Mouse (Mus musculus): ENCODE measurements around the gene Gimap4. TPM values are rescaled to one million over a fixed set of nuclear protein-coding genes. Genes with fewer than 3 reads are reported as not detected.

The Gimap4 gene
- total RNA-seq, 1 experiment from 2014 or later, result 51.4 TPM

Other genes starting within 250 kb of the Gimap4 start
- 51.0 and 72.4 TPM in 2 replicates for gene Zfp467, start 238.7 kb upstream of the Gimap4 start, total RNA-seq (2021)
- gene Sspo, start 236.3 kb upstream of the Gimap4 start, total RNA-seq (2021), result 3.5 and 5.1 TPM in 2 replicates
- 51.6 and 58.2 TPM in 2 replicates for gene Atp6v0e2, start 146.9 kb upstream of the Gimap4 start, total RNA-seq (2021)
- 43.3 and 59.5 TPM in 2 replicates for gene Lrrc61, start 129.8 kb upstream of the Gimap4 start, total RNA-seq (2021)
- 28.6 and 36.8 TPM in 2 replicates for gene Rarres2, start 111.8 kb upstream of the Gimap4 start, total RNA-seq (2021)
- not detected in 2 replicates for gene Gm45021, start 94.9 kb upstream of the Gimap4 start, total RNA-seq (2021)
- gene Repin1, start 90.7 kb upstream of the Gimap4 start, total RNA-seq (2021), result 66.1 and 67.8 TPM in 2 replicates
- gene Gm44965, start 90.6 kb upstream of the Gimap4 start, total RNA-seq (2021), result not detected in 2 replicates
- 8.2 and 15.4 TPM in 2 replicates for gene Zfp775, start 82.5 kb upstream of the Gimap4 start, total RNA-seq (2021)
- 1.7 and 3.4 TPM in 2 replicates for gene AI854703, start 57.8 kb upstream of the Gimap4 start, total RNA-seq (2021)
- gene Gimap8, start 37.3 kb upstream of the Gimap4 start, total RNA-seq (2021), result 9.9 and 13.7 TPM in 2 replicates
- 5.7 and 8.1 TPM in 2 replicates for gene Gimap9, start 8.4 kb upstream of the Gimap4 start, total RNA-seq (2021)
- gene Gimap6, start 23.7 kb downstream of the Gimap4 start, total RNA-seq (2021), result 49.4 and 57.9 TPM in 2 replicates
- 6.7 and 6.9 TPM in 2 replicates for gene Gm28053, start 34.1 kb downstream of the Gimap4 start, total RNA-seq (2021)
- 0.33 TPM in 1 of 2 replicates, not detected in the other for gene Gimap7, start 34.1 kb downstream of the Gimap4 start, total RNA-seq (2021)
- 12.9 and 15.5 TPM in 2 replicates for gene Gimap1, start 54.5 kb downstream of the Gimap4 start, total RNA-seq (2021)
- gene Gimap5, start 61.6 kb downstream of the Gimap4 start, total RNA-seq (2021), result 10.5 and 16.2 TPM in 2 replicates
- gene Gimap3, start 86.3 kb downstream of the Gimap4 start, total RNA-seq (2021), result 2.4 and 3.5 TPM in 2 replicates
- 210 and 286 TPM in 2 replicates for gene Tmem176a, start 156.4 kb downstream of the Gimap4 start, total RNA-seq (2021)
- 498 and 582 TPM in 2 replicates for gene Tmem176b, start 156.9 kb downstream of the Gimap4 start, total RNA-seq (2021)
- not detected in 2 replicates for gene Aoc1, start 188.3 kb downstream of the Gimap4 start, total RNA-seq (2021)
- not detected in 2 replicates for gene 1600015I10Rik, start 245.3 kb downstream of the Gimap4 start, total RNA-seq (2021)

Data from adrenal gland, postnatal 25 days (tissue).